Mouse (Mus musculus): ENCODE data around the gene Hrh3. TPM values are rescaled to one million over a fixed set of nuclear protein-coding genes. Genes with fewer than 3 reads are reported as not detected.
A peak's percentile ranks its signal among the peaks of the same experiment; 100 is the strongest.

Hrh3 gene
- polyA plus RNA-seq, 1 experiment = 25.4 TPM

GRCm38 (mm10) chr2:180103151-180103977, 924 bp downstream of the Hrh3 start:
- TF ChIP-seq POLR2A (IDR thresholded peaks at IDR 0.05; ENCODE audit: borderline replicate concordance, insufficient read depth, low read length) = no peak
- no peak for TF ChIP-seq CTCF (IDR thresholded peaks at IDR 0.05; ENCODE audit: borderline replicate concordance, insufficient read depth, low read depth, low read length)
- H3K27ac ChIP-seq (ENCODE audit: insufficient read depth, low read length) = no peak overlapping the region
- no peaks in the 10 kb centered on the region for H3K4me1 ChIP-seq (ENCODE audit: control insufficient read depth, insufficient read depth, low read length)
- peak in 1 of 2 experiments; percentile 41 for DNase-seq
- under 1% methylated on average over 57 of the region's 57 CpGs for WGBS
- H3K27me3 ChIP-seq (ENCODE audit: control insufficient read depth, insufficient read depth, low read length) = 0 out of 2 replicates have a peak, but pooled peaks cover 1% of the 10 kb centered on the region
- H3K4me3 ChIP-seq (replicated peaks; ENCODE audit: insufficient read depth, low read depth, low read length) = peak overlapping the region; percentile 53

GRCm38 (mm10) chr2:180099529-180099928, 4.8 kb downstream of the Hrh3 start:
- Histone ChIP-seq H3K4me1 (ENCODE audit: control insufficient read depth, insufficient read depth, low read length) (no peaks in the 10 kb centered on the region), H3K27ac (ENCODE audit: insufficient read depth, low read length) (no peak overlapping the region), H3K27me3 (ENCODE audit: control insufficient read depth, insufficient read depth, low read length) (0 out of 2 replicates have a peak, but pooled peaks cover 1% of the 10 kb centered on the region), H3K4me3 (replicated peaks; ENCODE audit: insufficient read depth, low read depth, low read length) (no peak overlapping the region)
- 29% methylated on average over 15 of the region's 15 CpGs for WGBS
- TF ChIP-seq CTCF (IDR thresholded peaks at IDR 0.05; ENCODE audit: borderline replicate concordance, insufficient read depth, low read depth, low read length) (no peak), POLR2A (IDR thresholded peaks at IDR 0.05; ENCODE audit: borderline replicate concordance, insufficient read depth, low read length) (no peak)
- no peak for DNase-seq

GRCm38 (mm10) chr2:180098167-180098566, 6.1 kb downstream of the Hrh3 start:
- Histone ChIP-seq H3K4me1 (ENCODE audit: control insufficient read depth, insufficient read depth, low read length) (no peaks in the 10 kb centered on the region), H3K27ac (ENCODE audit: insufficient read depth, low read length) (no peak overlapping the region), H3K27me3 (ENCODE audit: control insufficient read depth, insufficient read depth, low read length) (no peaks in the 10 kb centered on the region), H3K4me3 (replicated peaks; ENCODE audit: insufficient read depth, low read depth, low read length) (no peak overlapping the region)
- 61% methylated on average over 5 of the region's 5 CpGs for WGBS
- DNase-seq = no peak
- TF ChIP-seq POLR2A (IDR thresholded peaks at IDR 0.05; ENCODE audit: borderline replicate concordance, insufficient read depth, low read length) (no peak), CTCF (IDR thresholded peaks at IDR 0.05; ENCODE audit: borderline replicate concordance, insufficient read depth, low read depth, low read length) (no peak)

- Histone ChIP-seq H3K27me3 (ENCODE audit: control insufficient read depth, insufficient read depth, low read length) (no peaks in the 10 kb centered on the region), H3K27ac (ENCODE audit: insufficient read depth, low read length) (no peak overlapping the region), H3K4me1 (ENCODE audit: control insufficient read depth, insufficient read depth, low read length) (no peaks in the 10 kb centered on the region), H3K4me3 (replicated peaks; ENCODE audit: insufficient read depth, low read depth, low read length) (no peak overlapping the region)
- DNase-seq = no peak
- WGBS = 36% methylated on average over 3 of the region's 3 CpGs
- no peak for TF ChIP-seq CTCF (IDR thresholded peaks at IDR 0.05; ENCODE audit: borderline replicate concordance, insufficient read depth, low read depth, low read length)
- no peak for TF ChIP-seq POLR2A (IDR thresholded peaks at IDR 0.05; ENCODE audit: borderline replicate concordance, insufficient read depth, low read length)
These were observed 6.7 kb downstream of the Hrh3 start for GRCm38 (mm10) chr2:180097585-180097984.

GRCm38 (mm10) chr2:180095711-180096110, 8.6 kb downstream of the Hrh3 start:
- 44% methylated on average over 5 of the region's 5 CpGs for WGBS
- DNase-seq = no peak
- no peak overlapping the region for H3K4me3 ChIP-seq (replicated peaks; ENCODE audit: insufficient read depth, low read depth, low read length)
- no peaks in the 10 kb centered on the region for H3K4me1 ChIP-seq (ENCODE audit: control insufficient read depth, insufficient read depth, low read length)
- no peak overlapping the region for H3K27ac ChIP-seq (ENCODE audit: insufficient read depth, low read length)
- TF ChIP-seq CTCF (IDR thresholded peaks at IDR 0.05; ENCODE audit: borderline replicate concordance, insufficient read depth, low read depth, low read length) (no peak), POLR2A (IDR thresholded peaks at IDR 0.05; ENCODE audit: borderline replicate concordance, insufficient read depth, low read length) (no peak)
- no peaks in the 10 kb centered on the region for H3K27me3 ChIP-seq (ENCODE audit: control insufficient read depth, insufficient read depth, low read length)

GRCm38 (mm10) chr2:180090285-180090684, 14.0 kb downstream of the Hrh3 start:
- TF ChIP-seq CTCF (IDR thresholded peaks at IDR 0.05; ENCODE audit: borderline replicate concordance, insufficient read depth, low read depth, low read length) = no peak
- TF ChIP-seq POLR2A (IDR thresholded peaks at IDR 0.05; ENCODE audit: borderline replicate concordance, insufficient read depth, low read length) = no peak
- Histone ChIP-seq H3K4me1 (ENCODE audit: control insufficient read depth, insufficient read depth, low read length) (peaks cover 16% of the 10 kb centered on the region), H3K27ac (ENCODE audit: insufficient read depth, low read length) (no peak overlapping the region), H3K27me3 (ENCODE audit: control insufficient read depth, insufficient read depth, low read length) (no peaks in the 10 kb centered on the region), H3K4me3 (replicated peaks; ENCODE audit: insufficient read depth, low read depth, low read length) (no peak overlapping the region)
- 71% methylated on average over 11 of the region's 11 CpGs for whole genome bisulfite sequencing
- DNase-seq = no peak

GRCm38 (mm10) chr2:180087472-180087871, 16.8 kb downstream of the Hrh3 start:
- no peak for TF ChIP-seq CTCF (IDR thresholded peaks at IDR 0.05; ENCODE audit: borderline replicate concordance, insufficient read depth, low read depth, low read length)
- TF ChIP-seq POLR2A (IDR thresholded peaks at IDR 0.05; ENCODE audit: borderline replicate concordance, insufficient read depth, low read length) = no peak
- 88% methylated on average over 4 of the region's 4 CpGs for WGBS

GRCm38 (mm10) chr2:180086637-180087027, 17.7 kb downstream of the Hrh3 start:
- DNase-seq = no peak
- H3K27ac ChIP-seq (ENCODE audit: insufficient read depth, low read length) = no peak overlapping the region
- H3K27me3 ChIP-seq (ENCODE audit: control insufficient read depth, insufficient read depth, low read length) = no peaks in the 10 kb centered on the region
- no peak for TF ChIP-seq CTCF (IDR thresholded peaks at IDR 0.05; ENCODE audit: borderline replicate concordance, insufficient read depth, low read depth, low read length)
- TF ChIP-seq POLR2A (IDR thresholded peaks at IDR 0.05; ENCODE audit: borderline replicate concordance, insufficient read depth, low read length) = no peak
- peaks cover 17% of the 10 kb centered on the region for H3K4me1 ChIP-seq (ENCODE audit: control insufficient read depth, insufficient read depth, low read length)
- H3K4me3 ChIP-seq (replicated peaks; ENCODE audit: insufficient read depth, low read depth, low read length) = no peak overlapping the region
- 71% methylated on average over 5 of the region's 5 CpGs for whole genome bisulfite sequencing

More at GRCm38 (mm10) chr2:180087472-180087871, 16.8 kb downstream of the Hrh3 start:
- Histone ChIP-seq H3K4me1 (ENCODE audit: control insufficient read depth, insufficient read depth, low read length) (peaks cover 17% of the 10 kb centered on the region), H3K4me3 (replicated peaks; ENCODE audit: insufficient read depth, low read depth, low read length) (no peak overlapping the region), H3K27me3 (ENCODE audit: control insufficient read depth, insufficient read depth, low read length) (no peaks in the 10 kb centered on the region), H3K27ac (ENCODE audit: insufficient read depth, low read length) (no peak overlapping the region)
- DNase-seq = no peak

Measured in cerebellum, adult 2 months (tissue).